Mouse (Mus musculus): Measurements from ENCODE around the gene Ces1a. TPM values are rescaled to one million over a fixed set of nuclear protein-coding genes. Genes with fewer than 3 reads are reported as not detected.

Ces1a gene
- total RNA-seq, 2 experiments from 2014 or later: not detected

GRCm38 (mm10) chr8:93010286-93010685 lies 37.7 kb downstream of the Ces1a start:
- no peak for ATAC-seq (replicated peaks; ENCODE audit: low FRiP score, poor library complexity, severe bottlenecking)

- no peak for ATAC-seq (replicated peaks; ENCODE audit: low FRiP score, poor library complexity, severe bottlenecking)
Observed at GRCm38 (mm10) chr8:92998600-92998999, 49.4 kb downstream of the Ces1a start.

GRCm38 (mm10) chr8:92996840-92997239 lies 51.2 kb downstream of the Ces1a start:
- ATAC-seq (replicated peaks; ENCODE audit: low FRiP score, poor library complexity, severe bottlenecking): no peak

GRCm38 (mm10) chr8:92984376-92984775 lies 63.6 kb downstream of the Ces1a start:
- ATAC-seq (replicated peaks; ENCODE audit: low FRiP score, poor library complexity, severe bottlenecking): no peak

GRCm38 (mm10) chr8:92982491-92982890 lies 65.5 kb downstream of the Ces1a start:
- ATAC-seq (replicated peaks; ENCODE audit: low FRiP score, poor library complexity, severe bottlenecking): no peak

GRCm38 (mm10) chr8:92976656-92977055 lies 71.3 kb downstream of the Ces1a start:
- no peak for ATAC-seq (replicated peaks; ENCODE audit: low FRiP score, poor library complexity, severe bottlenecking)

GRCm38 (mm10) chr8:92972949-92973348 lies 75.0 kb downstream of the Ces1a start:
- no peak for ATAC-seq (replicated peaks; ENCODE audit: low FRiP score, poor library complexity, severe bottlenecking)

Other genes starting within 250 kb of the Ces1a start
- gene Mmp2, start 220.9 kb downstream of the Ces1a start, total RNA-seq (2015; ENCODE audit: low replicate concordance): not detected in 2 replicates
- gene Mmp2, start 220.9 kb downstream of the Ces1a start, total RNA-seq (2017; ENCODE audit: low replicate concordance): 1.1 TPM in 1 of 2 replicates, not detected in the other
- gene Lpcat2, start 192.9 kb downstream of the Ces1a start, total RNA-seq (2015; ENCODE audit: low replicate concordance): 7.7 and 29.0 TPM in 2 replicates
- gene Lpcat2, start 192.9 kb downstream of the Ces1a start, total RNA-seq (2017; ENCODE audit: low replicate concordance): 8.6 and 8.8 TPM in 2 replicates
- not detected in 2 replicates for gene Capns2, start 146.8 kb downstream of the Ces1a start, total RNA-seq (2015; ENCODE audit: low replicate concordance)
- gene Capns2, start 146.8 kb downstream of the Ces1a start, total RNA-seq (2017; ENCODE audit: low replicate concordance): not detected in 2 replicates
- not detected in 2 replicates for gene Slc6a2, start 88.1 kb downstream of the Ces1a start, total RNA-seq (2015; ENCODE audit: low replicate concordance)
- gene Slc6a2, start 88.1 kb downstream of the Ces1a start, total RNA-seq (2017; ENCODE audit: low replicate concordance): not detected in 2 replicates
- not detected in 2 replicates for gene Ces1b, start 31.8 kb upstream of the Ces1a start, total RNA-seq (2015; ENCODE audit: low replicate concordance)
- not detected in 2 replicates for gene Ces1b, start 31.8 kb upstream of the Ces1a start, total RNA-seq (2017; ENCODE audit: low replicate concordance)
- gene Ces1c, start 83.1 kb upstream of the Ces1a start, total RNA-seq (2015; ENCODE audit: low replicate concordance): not detected in 2 replicates
- not detected in 2 replicates for gene Ces1c, start 83.1 kb upstream of the Ces1a start, total RNA-seq (2017; ENCODE audit: low replicate concordance)
- gene Ces1d, start 149.6 kb upstream of the Ces1a start, total RNA-seq (2015; ENCODE audit: low replicate concordance): 0.42 TPM in 1 of 2 replicates, not detected in the other
- not detected in 2 replicates for gene Ces1d, start 149.6 kb upstream of the Ces1a start, total RNA-seq (2017; ENCODE audit: low replicate concordance)
- gene Ces1e, start 181.4 kb upstream of the Ces1a start, total RNA-seq (2015; ENCODE audit: low replicate concordance): not detected in 2 replicates
- gene Ces1e, start 181.4 kb upstream of the Ces1a start, total RNA-seq (2017; ENCODE audit: low replicate concordance): not detected in 2 replicates
- gene Ces1f, start 231.6 kb upstream of the Ces1a start, total RNA-seq (2015; ENCODE audit: low replicate concordance): not detected in 2 replicates
- gene Ces1f, start 231.6 kb upstream of the Ces1a start, total RNA-seq (2017; ENCODE audit: low replicate concordance): not detected in 2 replicates